Mouse (Mus musculus): ENCODE data around the gene Slc39a13.

DNA sequence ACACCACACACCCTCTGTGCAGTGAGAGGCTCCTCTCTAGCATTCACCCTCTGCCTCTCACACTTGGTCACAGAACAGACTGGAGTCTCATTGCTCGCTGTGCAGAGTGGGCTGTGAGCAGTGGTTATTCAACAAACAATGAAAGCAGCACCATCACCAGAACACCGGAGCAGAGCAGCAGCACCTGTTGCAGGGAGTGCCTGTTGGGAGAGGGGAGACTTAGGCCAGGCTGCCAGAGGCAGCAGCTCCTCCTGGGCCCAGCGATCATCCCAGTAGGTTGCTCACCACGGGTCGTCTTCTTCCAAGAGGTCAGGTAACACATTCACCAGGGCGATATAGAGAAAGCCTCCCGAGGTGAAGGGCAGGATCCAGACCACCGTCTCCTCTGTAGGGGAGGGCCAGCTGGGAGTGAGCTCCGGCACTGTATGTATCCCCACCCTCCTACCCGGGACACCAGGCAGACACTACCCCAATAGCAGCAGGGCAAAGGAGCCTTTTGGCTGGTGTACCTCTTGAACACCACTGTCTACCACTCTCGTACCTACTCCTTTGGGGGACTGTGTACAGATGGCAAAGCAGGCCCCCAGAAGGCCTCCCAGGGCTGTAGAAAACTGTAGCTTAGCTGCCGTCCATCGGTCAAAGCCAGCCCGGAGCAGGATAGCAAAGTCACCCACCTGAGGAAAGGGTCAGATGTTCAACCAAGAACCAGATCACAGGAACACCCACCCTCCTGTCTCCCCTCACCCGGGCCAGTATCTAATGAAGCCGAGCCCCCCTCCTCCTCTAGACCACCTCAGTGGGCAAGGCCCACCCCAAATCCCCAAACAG lies 7.2 kb downstream of the Slc39a13 start:
- TF ChIP-seq CTCF (IDR thresholded peaks at IDR 0.05; ENCODE audit: low read depth) (no peak), EP300 (IDR thresholded peaks at IDR 0.05; ENCODE audit: low read depth) (no peak)
